Mouse (Mus musculus) forebrain, embryonic 13.5 days (tissue): ENCODE results near the gene Cyth4. TPM values are rescaled to one million over a fixed set of nuclear protein-coding genes. Genes with fewer than 3 reads are reported as not detected.

Experiments
- ATAC-seq: fragments of 200-750 bp; cut with Nextera tagmentation; 2 replicates; pipeline ENCODE4 v1.8.0; 2017
- H3K27ac ChIP-seq: fragments of 300-500 bp; sonication (generic); 2 replicates; pipeline ENCODE4 v1.5.1; 2015; ENCODE audit warnings: inconsistent platforms, mild to moderate bottlenecking, moderate library complexity
- H3K27me3 ChIP-seq: fragments of 300-500 bp; sonication (generic); 2 replicates; pipeline ENCODE4 v1.6.1; 2015; ENCODE audit warnings: mild to moderate bottlenecking, inconsistent platforms
- H3K36me3 ChIP-seq: fragments of 300-500 bp; sonication (generic); 2 replicates; pipeline ENCODE4 v1.6.1; 2015; ENCODE audit warnings: mild to moderate bottlenecking, inconsistent platforms; ENCODE audit not compliant: poor library complexity, severe bottlenecking
- H3K4me1 ChIP-seq: fragments of 300-500 bp; sonication (generic); 2 replicates; pipeline ENCODE4 v1.6.1; 2015; ENCODE audit warnings: inconsistent platforms
- H3K4me2 ChIP-seq: fragments of 300-500 bp; sonication (generic); 2 replicates; pipeline ENCODE4 v1.6.1; 2015; ENCODE audit warnings: inconsistent platforms, mild to moderate bottlenecking, moderate library complexity
- H3K4me3 ChIP-seq: fragments of 300-500 bp; sonication (generic); 2 replicates; pipeline ENCODE4 v1.5.1; 2015; ENCODE audit warnings: mild to moderate bottlenecking, inconsistent platforms
- H3K9ac ChIP-seq: fragments of 300-500 bp; sonication (generic); 2 replicates; pipeline ENCODE4 v1.6.1; 2015; ENCODE audit warnings: mild to moderate bottlenecking, inconsistent platforms
- H3K9me3 ChIP-seq: fragments of 300-500 bp; sonication (generic); replicated peaks from 2 replicates; pipeline ENCODE4 v1.6.1; 2016; ENCODE audit warnings: inconsistent platforms
- WGBS: fragments of 180-500 bp; shearing (Covaris S2); methylation state at CpG from one replicate; pipeline ENCODE4 v1.1.7; 2015; 5-methylcytosine and 5-hydroxymethylcytosine counted together
- polyA plus RNA-seq: library from polyadenylated mRNA; unstranded; fragments of >200 nt; fragmentation: Nextera tagmentation; extraction: Ambion mirVana; gene quantifications from 2 replicates; pipeline ENCODE4 v1.2.1, GENCODE M21; 2015

The Cyth4 gene
- polyA plus RNA-seq, 1 experiment from 2014 or later, result 3.4 TPM

DNA sequence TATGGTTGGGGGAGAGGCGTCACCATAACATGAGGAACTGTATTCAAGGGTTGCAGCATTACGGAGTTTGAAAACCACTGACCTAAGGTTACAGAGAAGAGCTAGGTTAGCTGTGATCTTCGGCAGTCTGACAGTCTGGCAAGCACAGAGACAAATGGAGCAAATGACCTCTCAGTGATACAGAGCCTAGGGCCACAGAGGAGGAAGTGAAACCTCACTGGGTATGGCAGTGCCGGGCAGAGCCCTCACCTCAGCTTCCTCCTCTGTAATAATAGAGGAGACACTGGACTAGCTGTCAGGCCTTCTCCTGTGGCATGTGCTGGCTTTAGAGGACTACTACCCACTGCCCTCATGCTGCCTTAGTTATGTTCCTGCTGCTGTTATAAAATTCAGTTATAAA lies 7.9 kb upstream of the Cyth4 start:
- no peak overlapping the region for H3K4me3 ChIP-seq
- H3K9me3 ChIP-seq, result no peaks in the 10 kb centered on the region; the same call in 1 of the 2 replicates
- no peak for ATAC-seq
- no peak overlapping the region for H3K27ac ChIP-seq
- no peak overlapping the region for H3K4me2 ChIP-seq
- H3K27me3 ChIP-seq, result no peaks in the 10 kb centered on the region
- WGBS, result 92% methylated on average over 4 of the region's 4 CpGs
- no peaks in the 10 kb centered on the region for H3K36me3 ChIP-seq
- no peak overlapping the region for H3K9ac ChIP-seq
- no peaks in the 10 kb centered on the region for H3K4me1 ChIP-seq

- H3K4me1 ChIP-seq, result no peaks in the 10 kb centered on the region
- no peak for ATAC-seq
- no peaks in the 10 kb centered on the region for H3K27me3 ChIP-seq
- H3K9ac ChIP-seq, result no peak overlapping the region
- no peak overlapping the region for H3K4me3 ChIP-seq
- H3K4me2 ChIP-seq, result no peak overlapping the region
- no peaks in the 10 kb centered on the region for H3K36me3 ChIP-seq
- H3K9me3 ChIP-seq, result no peaks in the 10 kb centered on the region
- H3K27ac ChIP-seq, result no peak overlapping the region
- 81% methylated on average over 6 of the region's 6 CpGs for WGBS
Measured at GRCm38 (mm10) chr15:78589936-78590335, 6.9 kb upstream of the Cyth4 start.

DNA sequence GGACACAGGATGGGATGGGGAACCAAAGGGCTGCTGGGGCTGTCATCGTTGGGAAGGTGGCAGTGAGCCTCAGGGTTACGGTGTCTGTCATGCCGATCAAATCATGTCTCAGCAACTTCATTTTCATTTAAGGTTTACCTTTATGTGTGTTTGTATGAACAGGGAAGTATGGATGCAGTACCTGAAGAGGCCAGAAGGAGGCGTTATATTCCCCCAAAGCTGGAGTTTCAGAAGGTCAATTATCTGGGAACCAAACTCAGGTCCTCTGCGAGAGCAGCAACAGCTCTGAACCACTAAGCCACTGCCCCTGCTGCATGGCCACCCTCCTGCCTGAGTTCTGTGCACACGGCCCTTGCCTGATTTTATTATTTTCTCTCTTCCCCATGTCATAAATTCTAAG lies 6.1 kb upstream of the Cyth4 start:
- no peaks in the 10 kb centered on the region for H3K4me1 ChIP-seq
- H3K9ac ChIP-seq, result no peak overlapping the region
- no peak overlapping the region for H3K27ac ChIP-seq
- no peak for ATAC-seq
- H3K36me3 ChIP-seq, result no peaks in the 10 kb centered on the region
- no peaks in the 10 kb centered on the region for H3K27me3 ChIP-seq
- H3K9me3 ChIP-seq, result no peaks in the 10 kb centered on the region
- H3K4me2 ChIP-seq, result no peak overlapping the region
- WGBS, result 85% methylated on average over 6 of the region's 6 CpGs
- H3K4me3 ChIP-seq, result no peak overlapping the region

GRCm38 (mm10) chr15:78591680-78592451 lies 5.0 kb upstream of the Cyth4 start:
- Histone ChIP-seq H3K27me3 (no peaks in the 10 kb centered on the region), H3K36me3 (no peaks in the 10 kb centered on the region), H3K9me3 (no peaks in the 10 kb centered on the region), H3K4me1 (no peaks in the 10 kb centered on the region), H3K4me3 (no peak overlapping the region), H3K4me2 (no peak overlapping the region), H3K9ac (no peak overlapping the region), H3K27ac (no peak overlapping the region)
- no peak for ATAC-seq
- WGBS, result 71% methylated on average over 15 of the region's 15 CpGs

DNA sequence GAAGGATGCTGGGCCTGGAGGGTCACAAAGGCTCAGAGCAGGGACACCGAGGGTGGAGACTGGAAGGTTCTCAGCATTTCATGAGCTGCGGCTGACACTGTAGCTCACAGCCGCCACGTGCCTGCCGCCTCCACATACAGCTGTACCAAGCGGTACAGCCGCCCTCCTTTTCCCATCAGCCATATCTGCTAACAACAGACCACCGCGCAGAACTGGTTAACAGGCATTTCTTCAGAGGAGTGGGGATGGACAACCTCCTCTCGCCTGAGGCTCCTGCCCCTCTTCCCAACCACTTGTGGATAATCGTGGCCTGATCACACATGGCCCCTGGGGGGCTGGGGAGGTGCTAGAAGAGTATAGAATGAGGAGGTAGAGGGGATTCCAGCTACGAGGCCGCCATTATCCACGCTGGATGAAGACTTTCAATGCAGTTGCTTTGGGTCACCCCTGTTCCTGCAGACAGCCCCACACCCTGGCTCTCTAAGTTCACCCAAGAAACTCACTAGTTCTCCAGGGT lies 4.3 kb upstream of the Cyth4 start:
- Histone ChIP-seq H3K36me3 (no peaks in the 10 kb centered on the region), H3K27me3 (no peaks in the 10 kb centered on the region), H3K9me3 (no peaks in the 10 kb centered on the region), H3K9ac (no peak overlapping the region), H3K27ac (no peak overlapping the region), H3K4me1 (no peaks in the 10 kb centered on the region), H3K4me3 (no peak overlapping the region), H3K4me2 (no peak overlapping the region)
- ATAC-seq, result no peak
- WGBS, result 83% methylated on average over 14 of the region's 14 CpGs

GRCm38 (mm10) chr15:78593896-78594425 lies 2.9 kb upstream of the Cyth4 start:
- H3K36me3 ChIP-seq, result no peaks in the 10 kb centered on the region
- H3K27ac ChIP-seq, result no peak overlapping the region
- H3K4me1 ChIP-seq, result no peaks in the 10 kb centered on the region
- no peak overlapping the region for H3K4me2 ChIP-seq
- H3K9me3 ChIP-seq, result no peaks in the 10 kb centered on the region
- no peak for ATAC-seq
- 84% methylated on average over 7 of the region's 7 CpGs for WGBS
- H3K9ac ChIP-seq, result no peak overlapping the region
- no peak overlapping the region for H3K4me3 ChIP-seq
- no peaks in the 10 kb centered on the region for H3K27me3 ChIP-seq

DNA sequence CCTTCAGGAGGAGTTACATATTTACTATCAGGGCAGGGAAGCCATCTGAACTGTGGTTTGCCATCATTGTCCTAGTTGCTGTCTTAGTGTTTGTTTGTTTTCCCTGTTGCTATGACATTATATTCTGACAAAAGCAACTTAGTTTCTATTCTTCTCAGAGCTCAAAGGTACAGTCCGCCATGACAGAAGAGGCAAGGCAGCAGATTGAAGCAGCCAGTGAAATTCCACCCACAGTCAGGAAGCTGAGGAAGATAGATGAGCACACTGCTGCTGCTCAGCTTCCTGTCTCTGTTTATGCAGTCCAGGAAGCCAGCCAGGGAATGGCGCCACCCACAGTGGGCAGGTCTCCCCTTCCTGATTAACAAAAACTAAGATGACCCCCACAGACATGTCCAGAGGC lies 2.0 kb upstream of the Cyth4 start:
- H3K27me3 ChIP-seq, result no peaks in the 10 kb centered on the region
- 93% methylated on average over 2 of the region's 2 CpGs for WGBS
- H3K9me3 ChIP-seq, result no peaks in the 10 kb centered on the region
- no peak overlapping the region for H3K27ac ChIP-seq
- H3K4me3 ChIP-seq, result no peak overlapping the region
- no peak overlapping the region for H3K4me2 ChIP-seq
- H3K9ac ChIP-seq, result no peak overlapping the region
- H3K36me3 ChIP-seq, result no peaks in the 10 kb centered on the region
- H3K4me1 ChIP-seq, result no peaks in the 10 kb centered on the region
- no peak for ATAC-seq

DNA sequence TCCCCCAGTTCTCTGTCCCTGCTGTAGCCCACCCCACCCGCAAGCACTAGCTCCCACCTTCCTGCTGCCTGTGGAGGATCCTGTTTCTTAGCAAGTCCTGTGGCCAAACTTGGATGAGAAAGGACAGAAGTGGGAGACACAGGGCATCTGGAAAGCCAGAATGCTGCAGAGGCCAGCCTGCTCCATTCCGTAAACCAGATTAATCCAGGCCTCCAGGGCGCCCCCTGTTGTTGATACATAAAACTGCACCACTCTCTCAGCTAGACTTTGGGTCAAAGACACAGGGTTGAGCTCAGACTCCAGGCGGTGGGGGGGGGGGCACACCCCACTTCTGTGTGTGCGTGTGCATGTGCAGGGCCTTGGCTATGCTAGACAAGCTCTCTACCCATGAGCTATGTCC lies 1.4 kb upstream of the Cyth4 start:
- Histone ChIP-seq H3K36me3 (no peaks in the 10 kb centered on the region), H3K4me2 (no peak overlapping the region), H3K4me1 (no peaks in the 10 kb centered on the region), H3K27ac (no peak overlapping the region), H3K27me3 (no peaks in the 10 kb centered on the region), H3K9ac (no peak overlapping the region), H3K9me3 (no peaks in the 10 kb centered on the region), H3K4me3 (no peak overlapping the region)
- ATAC-seq, result no peak
- 65% methylated on average over 5 of the region's 5 CpGs for WGBS

DNA sequence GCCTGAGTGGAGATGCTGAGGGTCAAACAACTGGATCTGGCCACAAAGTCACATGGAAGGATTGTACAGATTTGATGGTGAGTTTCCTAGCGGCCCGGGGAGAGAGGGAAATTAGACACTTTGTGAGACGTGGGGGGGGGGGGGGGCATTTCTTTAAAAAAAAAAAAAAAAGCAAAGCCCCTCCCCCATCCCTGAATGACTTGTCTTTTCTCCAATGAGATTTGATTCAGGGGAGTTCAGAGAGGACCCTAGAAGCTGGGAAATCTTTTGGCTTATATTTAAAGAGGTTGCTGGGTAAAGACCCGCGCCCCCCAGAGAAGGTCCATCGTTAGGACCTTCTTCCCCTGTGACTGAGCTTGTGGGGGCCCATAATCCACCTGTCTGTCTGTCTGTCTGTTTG lies 343 bp upstream of the Cyth4 start:
- no peak overlapping the region for H3K4me3 ChIP-seq
- WGBS, result 86% methylated on average over 6 of the region's 6 CpGs
- no peaks in the 10 kb centered on the region for H3K4me1 ChIP-seq
- no peak overlapping the region for H3K9ac ChIP-seq
- no peak overlapping the region for H3K4me2 ChIP-seq
- ATAC-seq, result no peak
- H3K27ac ChIP-seq, result no peak overlapping the region
- no peaks in the 10 kb centered on the region for H3K27me3 ChIP-seq
- H3K9me3 ChIP-seq, result no peaks in the 10 kb centered on the region
- H3K36me3 ChIP-seq, result no peaks in the 10 kb centered on the region

- H3K4me3 ChIP-seq, result no peak overlapping the region
- H3K9me3 ChIP-seq, result no peaks in the 10 kb centered on the region; the same call in 1 of the 2 replicates
- ATAC-seq, result no peak
- H3K4me1 ChIP-seq, result no peaks in the 10 kb centered on the region
- H3K27ac ChIP-seq, result no peak overlapping the region
- WGBS, result 59% methylated on average over 4 of the region's 4 CpGs
- no peak overlapping the region for H3K9ac ChIP-seq
- no peaks in the 10 kb centered on the region for H3K27me3 ChIP-seq
- no peaks in the 10 kb centered on the region for H3K36me3 ChIP-seq
- no peak overlapping the region for H3K4me2 ChIP-seq
Measured at GRCm38 (mm10) chr15:78597729-78598128, 882 bp downstream of the Cyth4 start.

GRCm38 (mm10) chr15:78599124-78599523 lies 2.3 kb downstream of the Cyth4 start:
- Histone ChIP-seq H3K27ac (no peak overlapping the region), H3K9ac (no peak overlapping the region), H3K9me3 (no peaks in the 10 kb centered on the region; the same call in 1 of the 2 replicates), H3K4me1 (no peaks in the 10 kb centered on the region), H3K36me3 (no peaks in the 10 kb centered on the region), H3K4me3 (no peak overlapping the region), H3K27me3 (no peaks in the 10 kb centered on the region), H3K4me2 (no peak overlapping the region)
- no peak for ATAC-seq
- WGBS, result 80% methylated on average over 6 of the region's 6 CpGs

DNA sequence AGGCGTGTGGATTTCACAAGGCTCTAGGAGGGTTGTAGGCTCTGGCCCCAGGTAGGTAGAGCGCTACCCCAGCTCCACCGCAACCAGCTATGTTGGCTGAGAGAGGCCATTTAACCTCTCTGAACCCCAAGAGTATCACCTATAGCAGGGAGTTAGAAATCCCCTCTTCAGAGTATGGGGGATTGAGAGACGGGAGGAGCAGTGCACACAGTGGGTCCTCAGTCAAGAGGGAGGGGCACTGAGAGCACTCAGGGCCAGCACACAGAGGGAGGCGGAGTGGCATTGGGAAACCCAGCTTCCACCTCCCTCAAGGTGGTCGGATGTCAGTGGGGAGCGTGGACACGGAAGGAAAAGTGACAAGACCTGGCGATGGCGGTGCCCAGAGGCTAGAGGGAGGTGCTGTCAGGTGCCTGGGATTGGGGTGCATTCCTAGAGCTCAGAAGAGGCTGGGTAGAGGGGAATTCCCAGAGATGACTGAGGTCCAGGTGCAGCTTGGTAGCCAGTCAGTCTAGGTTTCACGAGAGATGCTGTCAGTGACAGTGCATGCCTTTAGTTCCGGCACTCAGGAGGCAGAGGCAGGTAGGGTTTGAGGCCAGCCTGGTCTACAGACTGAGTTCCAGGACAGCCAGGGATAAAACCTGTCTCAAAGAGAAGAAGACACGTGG lies 2.8 kb downstream of the Cyth4 start:
- no peak for ATAC-seq
- Histone ChIP-seq H3K36me3 (no peaks in the 10 kb centered on the region), H3K27me3 (no peaks in the 10 kb centered on the region), H3K9me3 (no peaks in the 10 kb centered on the region; the same call in 1 of the 2 replicates), H3K4me1 (no peaks in the 10 kb centered on the region), H3K4me2 (no peak overlapping the region), H3K27ac (no peak overlapping the region), H3K9ac (no peak overlapping the region), H3K4me3 (no peak overlapping the region)
- 85% methylated on average over 13 of the region's 13 CpGs for WGBS
